In genomic region chr8:13725722-13726121, GRCm38 (mm10) we compare ENCODE assay signal across 8 mouse cellular contexts. TPM values are rescaled to one million over a fixed set of nuclear protein-coding genes. Genes with fewer than 3 reads are reported as not detected.
DNase-seq lines count a peak whose midpoint lies in the region; ATAC-seq and TF ChIP-seq lines count a peak whose summit lies in the region.

No protein-coding gene starts in this region.

- no peak for TF ChIP-seq EP300 in heart, adult 2 months (IDR thresholded peaks at IDR 0.05; ENCODE audit: insufficient read depth, low read depth, low read length)

- no peaks in the 10 kb centered on the region for H3K79me2 ChIP-seq in heart, adult 2 months (replicated peaks; ENCODE audit: control insufficient read depth, insufficient read depth, low read length)

- TF ChIP-seq POLR2A in heart, adult 2 months (IDR thresholded peaks at IDR 0.05; ENCODE audit: insufficient read depth, low read depth, low read length), result no peak
- TF ChIP-seq POLR2A in thymus, adult 2 months (IDR thresholded peaks at IDR 0.05; ENCODE audit: control insufficient read depth, extremely low read depth, insufficient read depth, low read length, poor library complexity), result no peak

- peak; percentile 27 to 43 for DNase-seq in heart, adult 2 months
- no peak for DNase-seq in heart, postnatal 25 days (ENCODE audit: low spot score)
- peak; percentile 51 for DNase-seq in thymus, adult 2 months
- no peak for DNase-seq in thymus, adult 18-20 months
- DNase-seq in cerebellum, adult 18-20 months, result peak; percentile 65 to 75
- peak; percentile 68 for DNase-seq in heart, postnatal 4 days
- DNase-seq in urinary bladder, adult 2 months (ENCODE audit: low spot score), result no peak

- H3K36me3 ChIP-seq in heart, adult 2 months (ENCODE audit: control insufficient read depth, insufficient read depth, low read length), result no peaks in the 10 kb centered on the region
- H3K36me3 ChIP-seq in thymus, adult 2 months (ENCODE audit: control insufficient read depth, insufficient read depth, low read length), result no peaks in the 10 kb centered on the region

- intact Hi-C loops in heart, adult 2 months (cut with DNase I), result loop anchor here (5.0 kb wide), 2 partner anchors 128 to 173 kb away; no protein-coding TSS in a partner anchor
- intact Hi-C loops in heart, postnatal 25 days (cut with DNase I), result loop anchor here (5.0 kb wide), 3 partner anchors 128 to 313 kb away; no protein-coding TSS in a partner anchor

- no peaks in the 10 kb centered on the region for H3K4me1 ChIP-seq in heart, adult 2 months (ENCODE audit: control insufficient read depth, insufficient read depth, low read length)
- H3K4me1 ChIP-seq in thymus, adult 2 months (replicated peaks; ENCODE audit: control insufficient read depth, insufficient read depth, low read length), result no peaks in the 10 kb centered on the region

- ATAC-seq in megakaryocyte, adult 5-6 weeks (ENCODE audit: poor library complexity, severe bottlenecking), result peak; percentile 59

- H3K4me3 ChIP-seq in heart, adult 2 months, result no peak overlapping the region
- no peak overlapping the region for H3K4me3 ChIP-seq in thymus, adult 2 months (ENCODE audit: control insufficient read depth, insufficient read depth, low read length)

- H3K9ac ChIP-seq in heart, adult 2 months (ENCODE audit: low read depth, low read length), result no peak overlapping the region

- no peaks in the 10 kb centered on the region for H3K27me3 ChIP-seq in heart, adult 2 months (ENCODE audit: control insufficient read depth, insufficient read depth, low read length)
- H3K27me3 ChIP-seq in thymus, adult 2 months (ENCODE audit: control insufficient read depth, insufficient read depth, low read length), result no peaks in the 10 kb centered on the region

- H3K27ac ChIP-seq in heart, adult 2 months, result no peak overlapping the region
- H3K27ac ChIP-seq in thymus, adult 2 months (ENCODE audit: control insufficient read depth, insufficient read depth, low read length), result no peak overlapping the region

- TF ChIP-seq CTCF in heart, adult 2 months (IDR thresholded peaks at IDR 0.05), result peak; percentile 88
- TF ChIP-seq CTCF in thymus, adult 2 months (IDR thresholded peaks at IDR 0.05; ENCODE audit: borderline replicate concordance, control insufficient read depth, extremely low read depth, insufficient read depth, low read length, poor library complexity), result no peak

RNA-seq across cellular contexts. Expression of gene Cfap97d2, which starts 20.0 kb away (rescaled TPM):
- under 1 TPM in 1 of 2 experiments, not detected in 1; 0.52 TPM for total RNA-seq in heart, adult 2 months (2021)
- 0.49 TPM in 1 of 2 replicates, not detected in the other for polyA plus RNA-seq in heart, adult 2 months (2012; rRNA removed)
- not detected for total RNA-seq in heart, postnatal 25 days (2021)
- polyA plus RNA-seq in thymus, adult 2 months (2012; rRNA removed), result not detected in 2 replicates
- not detected for total RNA-seq in heart, postnatal 4 days (2021)
- not detected in 2 replicates for total RNA-seq in megakaryocyte, adult 5-6 weeks (2015)
- not detected in 2 replicates for total RNA-seq in megakaryocyte, adult 5-6 weeks (2017)
- polyA plus RNA-seq in urinary bladder, adult 2 months (2012; rRNA removed), result 0.11 and 0.27 TPM in 2 replicates

RNA-seq across cellular contexts. Expression of gene Cdc16, which starts 31.8 kb away (rescaled TPM):
- 10 to 100 TPM; 28.1 to 30.5 TPM for total RNA-seq in heart, adult 2 months (2021)
- 21.3 and 39.4 TPM in 2 replicates for polyA plus RNA-seq in heart, adult 2 months (2012; rRNA removed)
- total RNA-seq in heart, postnatal 25 days (2021), result 10 to 100 TPM; 29.0 to 31.6 TPM
- polyA plus RNA-seq in thymus, adult 2 months (2012; rRNA removed), result 69.9 and 72.1 TPM in 2 replicates
- total RNA-seq in heart, postnatal 4 days (2021), result 10 to 100 TPM; 51.9 to 52.1 TPM
- total RNA-seq in megakaryocyte, adult 5-6 weeks (2015), result 55.3 and 56.4 TPM in 2 replicates
- 33.3 and 37.8 TPM in 2 replicates for total RNA-seq in megakaryocyte, adult 5-6 weeks (2017)
- polyA plus RNA-seq in urinary bladder, adult 2 months (2012; rRNA removed), result 62.2 and 65.9 TPM in 2 replicates

RNA-seq across cellular contexts. Expression of gene Rasa3, which starts 48.3 kb away (rescaled TPM):
- total RNA-seq in heart, adult 2 months (2021), result 10 to 100 TPM; 14.6 to 16.9 TPM
- polyA plus RNA-seq in heart, adult 2 months (2012; rRNA removed), result 16.5 and 16.8 TPM in 2 replicates
- total RNA-seq in heart, postnatal 25 days (2021), result 10 to 100 TPM; 14.8 to 19.8 TPM
- polyA plus RNA-seq in thymus, adult 2 months (2012; rRNA removed), result 52.7 and 57.5 TPM in 2 replicates
- 10 to 100 TPM; 27.4 to 31.1 TPM for total RNA-seq in heart, postnatal 4 days (2021)
- total RNA-seq in megakaryocyte, adult 5-6 weeks (2015), result 72.8 and 75.0 TPM in 2 replicates
- total RNA-seq in megakaryocyte, adult 5-6 weeks (2017), result 159 and 164 TPM in 2 replicates
- polyA plus RNA-seq in urinary bladder, adult 2 months (2012; rRNA removed), result 49.5 and 51.4 TPM in 2 replicates

RNA-seq across cellular contexts. Expression of gene Upf3a, which starts 59.7 kb away (rescaled TPM):
- total RNA-seq in heart, adult 2 months (2021), result 1 to 10 TPM; 7.1 to 9.6 TPM
- 4.9 and 6.7 TPM in 2 replicates for polyA plus RNA-seq in heart, adult 2 months (2012; rRNA removed)
- total RNA-seq in heart, postnatal 25 days (2021), result 10 to 100 TPM in 1 of 2 experiments, 1 to 10 TPM in 1; 8.6 to 10.4 TPM
- 13.3 and 13.5 TPM in 2 replicates for polyA plus RNA-seq in thymus, adult 2 months (2012; rRNA removed)
- total RNA-seq in heart, postnatal 4 days (2021), result 10 to 100 TPM; 15.4 to 16.4 TPM
- total RNA-seq in megakaryocyte, adult 5-6 weeks (2015), result 16.8 and 21.0 TPM in 2 replicates
- 32.2 and 36.6 TPM in 2 replicates for total RNA-seq in megakaryocyte, adult 5-6 weeks (2017)
- 21.3 and 24.7 TPM in 2 replicates for polyA plus RNA-seq in urinary bladder, adult 2 months (2012; rRNA removed)

Comparison
In these comparisons a context has a peak if more than half of its experiments do, and no peak if none do; other contexts are left out.
1. DNase-seq: peak in heart, adult 2 months (2 of 2), thymus, adult 2 months (single experiment), cerebellum, adult 18-20 months (2 of 2) and heart, postnatal 4 days (single experiment); none in heart, postnatal 25 days (single experiment), thymus, adult 18-20 months (0 of 2) and urinary bladder, adult 2 months (single experiment).